Mouse (Mus musculus) liver, postnatal 0 days (tissue): ENCODE results near the gene Ankrd9. TPM values are rescaled to one million over a fixed set of nuclear protein-coding genes. Genes with fewer than 3 reads are reported as not detected.

ENCODE experiments used
- ATAC-seq: fragments of 200-750 bp; cut with Nextera tagmentation; 2 replicates; pipeline ENCODE4 v1.8.0; 2017; ENCODE audit warnings: mild to moderate bottlenecking, moderate library complexity
- DNase-seq: peaks from one replicate; pipeline ENCODE4 v3.0.0-alpha.2; 2016
- H3K27ac ChIP-seq: fragments of 300-500 bp; sonication (generic); 2 replicates; pipeline ENCODE4 v1.5.1; 2014; ENCODE audit warnings: antibody characterized with exemption, moderate library complexity, mild to moderate bottlenecking, low read depth
- H3K27me3 ChIP-seq: fragments of 300-500 bp; sonication (generic); 2 replicates; pipeline ENCODE4 v1.6.1; 2014; ENCODE audit warnings: low read length, control low read depth, mixed read lengths; ENCODE audit not compliant: insufficient read depth
- H3K36me3 ChIP-seq: fragments of 300-500 bp; sonication (generic); replicated peaks from 2 replicates; pipeline ENCODE4 v1.6.1; 2014; ENCODE audit warnings: mild to moderate bottlenecking, control low read depth, low read length, moderate library complexity, mixed read lengths; ENCODE audit not compliant: insufficient read depth
- H3K4me1 ChIP-seq: fragments of 300-500 bp; sonication (generic); 2 replicates; pipeline ENCODE4 v1.6.1; 2014; ENCODE audit warnings: antibody characterized with exemption, mild to moderate bottlenecking, control low read depth; ENCODE audit not compliant: insufficient read depth
- H3K4me2 ChIP-seq: fragments of 300-500 bp; sonication (generic); 2 replicates; pipeline ENCODE4 v1.6.1; 2014; ENCODE audit warnings: low read depth, mild to moderate bottlenecking, low read length, moderate library complexity, mixed read lengths
- H3K4me3 ChIP-seq: fragments of 300-500 bp; sonication (generic); 2 replicates; pipeline ENCODE4 v1.5.1; 2014; ENCODE audit warnings: low read depth, low read length
- H3K9ac ChIP-seq: fragments of 300-500 bp; sonication (generic); replicated peaks from 2 replicates; pipeline ENCODE4 v1.6.1; 2014; ENCODE audit warnings: mild to moderate bottlenecking, moderate library complexity
- H3K9me3 ChIP-seq: fragments of 300-500 bp; sonication (generic); 2 replicates; pipeline ENCODE4 v1.6.1; 2016; ENCODE audit warnings: mild to moderate bottlenecking, control low read depth, low read length, mixed read lengths
- CTCF ChIP-seq: sonication (generic); IDR thresholded peaks from 2 replicates; pipeline ENCODE4 v1.5.1; 2016; ENCODE audit warnings: antibody characterized with exemption, low read depth
- EP300 ChIP-seq: IDR thresholded peaks from 2 replicates; pipeline ENCODE4 v1.6.1; 2016; ENCODE audit warnings: antibody characterized with exemption, low read depth, mild to moderate bottlenecking
- WGBS: fragments of 180-500 bp; shearing (Covaris S2); extraction: QIAGEN DNeasy Blood & Tissue Kit; methylation state at CpG from one replicate; pipeline ENCODE4 v1.1.7; 2014; ENCODE audit not compliant: insufficient replicate concordance; 5-methylcytosine and 5-hydroxymethylcytosine counted together
- polyA plus RNA-seq: library from polyadenylated mRNA; unstranded; fragments of >200 nt; fragmentation: Nextera tagmentation; extraction: Ambion mirVana; gene quantifications from 2 replicates; pipeline ENCODE4 v1.2.1, GENCODE M21; 2015

The Ankrd9 gene
- polyA plus RNA-seq, 1 experiment from 2014 or later, result 16.5 TPM

GRCm38 (mm10) chr12:110949410-110949809, 29.4 kb downstream of the Ankrd9 start:
- H3K4me1 ChIP-seq, result peaks cover 14% of the 10 kb centered on the region
- 85% methylated on average over 1 of the region's 1 CpGs for WGBS
- TF ChIP-seq CTCF, result no peak
- no peak for TF ChIP-seq EP300
- no peaks in the 10 kb centered on the region for H3K27me3 ChIP-seq
- ATAC-seq, result no peak
- H3K9me3 ChIP-seq, result no peaks in the 10 kb centered on the region
- H3K4me3 ChIP-seq, result no peak overlapping the region
- H3K27ac ChIP-seq, result no peak overlapping the region
- H3K4me2 ChIP-seq, result no peak overlapping the region
- no peak for DNase-seq
- H3K36me3 ChIP-seq, result peaks cover 18% of the 10 kb centered on the region
- no peak overlapping the region for H3K9ac ChIP-seq

GRCm38 (mm10) chr12:110948910-110949201, 30.0 kb downstream of the Ankrd9 start:
- Histone ChIP-seq H3K27me3 (no peaks in the 10 kb centered on the region), H3K4me1 (peaks cover 10% of the 10 kb centered on the region), H3K4me2 (no peak overlapping the region), H3K27ac (no peak overlapping the region), H3K9me3 (no peaks in the 10 kb centered on the region), H3K36me3 (peaks cover 18% of the 10 kb centered on the region), H3K4me3 (no peak overlapping the region), H3K9ac (no peak overlapping the region)
- no peak for ATAC-seq
- no peak for DNase-seq
- 89% methylated on average over 3 of the region's 3 CpGs for whole genome bisulfite sequencing
- TF ChIP-seq EP300 (no peak), CTCF (no peak)

GRCm38 (mm10) chr12:110948082-110948909, 30.5 kb downstream of the Ankrd9 start:
- Histone ChIP-seq H3K36me3 (peaks cover 18% of the 10 kb centered on the region), H3K4me1 (peaks cover 4% of the 10 kb centered on the region), H3K4me2 (no peak overlapping the region), H3K4me3 (no peak overlapping the region), H3K27me3 (no peaks in the 10 kb centered on the region), H3K9me3 (no peaks in the 10 kb centered on the region), H3K27ac (no peak overlapping the region), H3K9ac (no peak overlapping the region)
- ATAC-seq (peak; percentile 44; the same call in 1 of the 2 replicates), DNase-seq (no peak)
- WGBS, result 80% methylated on average over 6 of the region's 6 CpGs
- TF ChIP-seq EP300 (no peak), CTCF (no peak)

GRCm38 (mm10) chr12:110946216-110946615, 32.6 kb downstream of the Ankrd9 start:
- WGBS, result 85% methylated on average over 7 of the region's 7 CpGs
- no peak for TF ChIP-seq CTCF
- TF ChIP-seq EP300, result no peak
- H3K9ac ChIP-seq, result no peak overlapping the region
- H3K9me3 ChIP-seq, result no peaks in the 10 kb centered on the region
- peaks cover 3% of the 10 kb centered on the region for H3K4me1 ChIP-seq
- DNase-seq, result no peak
- H3K27me3 ChIP-seq, result no peaks in the 10 kb centered on the region
- H3K27ac ChIP-seq, result no peak overlapping the region
- ATAC-seq, result no peak
- no peak overlapping the region for H3K4me3 ChIP-seq
- H3K4me2 ChIP-seq, result no peak overlapping the region
- H3K36me3 ChIP-seq, result peaks cover 29% of the 10 kb centered on the region

- H3K4me2 ChIP-seq, result no peak overlapping the region
Measured at GRCm38 (mm10) chr12:110940869-110941268, 38.0 kb downstream of the Ankrd9 start.

GRCm38 (mm10) chr12:110939385-110939784, 39.5 kb downstream of the Ankrd9 start:
- Histone ChIP-seq H3K27me3 (no peaks in the 10 kb centered on the region), H3K4me3 (no peak overlapping the region), H3K4me1 (no peaks in the 10 kb centered on the region), H3K27ac (no peak overlapping the region), H3K4me2 (no peak overlapping the region), H3K36me3 (peaks cover 27% of the 10 kb centered on the region), H3K9me3 (no peaks in the 10 kb centered on the region), H3K9ac (no peak overlapping the region)
- no peak for TF ChIP-seq CTCF
- no peak for TF ChIP-seq EP300
- 94% methylated on average over 5 of the region's 5 CpGs for WGBS
- ATAC-seq (no peak), DNase-seq (no peak)

More at GRCm38 (mm10) chr12:110940869-110941268, 38.0 kb downstream of the Ankrd9 start:
- Histone ChIP-seq H3K9ac (no peak overlapping the region), H3K27ac (no peak overlapping the region), H3K36me3 (peaks cover 31% of the 10 kb centered on the region), H3K4me3 (no peak overlapping the region), H3K4me1 (no peaks in the 10 kb centered on the region), H3K9me3 (no peaks in the 10 kb centered on the region), H3K27me3 (no peaks in the 10 kb centered on the region)
- DNase-seq (no peak), ATAC-seq (no peak)
- TF ChIP-seq CTCF (no peak), EP300 (no peak)
- 95% methylated on average over 3 of the region's 3 CpGs for WGBS
